Mouse (Mus musculus) midbrain, embryonic 11.5 days (tissue): ENCODE results near the gene Frmpd1. TPM values are rescaled to one million over a fixed set of nuclear protein-coding genes. Genes with fewer than 3 reads are reported as not detected.

Experiments
- ATAC-seq: fragments of 200-750 bp; cut with Nextera tagmentation; 2 replicates; pipeline ENCODE4 v1.8.0; 2017; ENCODE audit warnings: moderate TSS enrichment, moderate library complexity; ENCODE audit not compliant: low FRiP score
- DNase-seq: peaks from one replicate; pipeline ENCODE4 v3.0.0; 2015; ENCODE audit warnings: low spot score; ENCODE audit errors: missing footprints
- H3K27ac ChIP-seq: fragments of 300-500 bp; sonication (generic); 2 replicates; pipeline ENCODE4 v1.5.1; 2014; ENCODE audit warnings: low read depth, low read length
- H3K27me3 ChIP-seq: fragments of 300-500 bp; sonication (generic); 2 replicates; pipeline ENCODE4 v1.6.1; 2014; ENCODE audit warnings: mild to moderate bottlenecking, low read length, moderate library complexity, mixed read lengths; ENCODE audit not compliant: control insufficient read depth, insufficient read depth
- H3K36me3 ChIP-seq: fragments of 300-500 bp; sonication (generic); 2 replicates; pipeline ENCODE4 v1.6.1; 2014; ENCODE audit warnings: mild to moderate bottlenecking, low read length, moderate library complexity, mixed read lengths; ENCODE audit not compliant: control insufficient read depth, insufficient read depth
- H3K4me1 ChIP-seq: fragments of 300-500 bp; sonication (generic); 2 replicates; pipeline ENCODE4 v1.6.1; 2014; ENCODE audit warnings: low read length; ENCODE audit not compliant: control insufficient read depth, insufficient read depth
- H3K4me2 ChIP-seq: fragments of 300-500 bp; sonication (generic); 2 replicates; pipeline ENCODE4 v1.6.1; 2014; ENCODE audit warnings: mild to moderate bottlenecking, moderate library complexity
- H3K4me3 ChIP-seq: fragments of 300-500 bp; sonication (generic); 2 replicates; pipeline ENCODE4 v1.5.1; 2014; ENCODE audit warnings: low read depth, low read length
- H3K9ac ChIP-seq: fragments of 300-500 bp; sonication (generic); 2 replicates; pipeline ENCODE4 v1.6.1; 2014; ENCODE audit warnings: low read length
- H3K9me3 ChIP-seq: fragments of 300-500 bp; sonication (generic); 2 replicates; pipeline ENCODE4 v1.6.1; 2016; ENCODE audit warnings: low read length; ENCODE audit not compliant: control insufficient read depth
- WGBS: fragments of 180-500 bp; shearing (Covaris S2); extraction: QIAGEN DNeasy Blood & Tissue Kit; methylation state at CpG from one replicate; pipeline ENCODE4 v1.1.7; 2014; 5-methylcytosine and 5-hydroxymethylcytosine counted together
- polyA plus RNA-seq: library from polyadenylated mRNA; unstranded; fragments of >200 nt; fragmentation: Nextera tagmentation; extraction: Ambion mirVana; gene quantifications from 2 replicates; pipeline ENCODE4 v1.2.1, GENCODE M21; 2014

Frmpd1 gene
- polyA plus RNA-seq, 1 experiment from 2014 or later, result 1.3 TPM

DNA sequence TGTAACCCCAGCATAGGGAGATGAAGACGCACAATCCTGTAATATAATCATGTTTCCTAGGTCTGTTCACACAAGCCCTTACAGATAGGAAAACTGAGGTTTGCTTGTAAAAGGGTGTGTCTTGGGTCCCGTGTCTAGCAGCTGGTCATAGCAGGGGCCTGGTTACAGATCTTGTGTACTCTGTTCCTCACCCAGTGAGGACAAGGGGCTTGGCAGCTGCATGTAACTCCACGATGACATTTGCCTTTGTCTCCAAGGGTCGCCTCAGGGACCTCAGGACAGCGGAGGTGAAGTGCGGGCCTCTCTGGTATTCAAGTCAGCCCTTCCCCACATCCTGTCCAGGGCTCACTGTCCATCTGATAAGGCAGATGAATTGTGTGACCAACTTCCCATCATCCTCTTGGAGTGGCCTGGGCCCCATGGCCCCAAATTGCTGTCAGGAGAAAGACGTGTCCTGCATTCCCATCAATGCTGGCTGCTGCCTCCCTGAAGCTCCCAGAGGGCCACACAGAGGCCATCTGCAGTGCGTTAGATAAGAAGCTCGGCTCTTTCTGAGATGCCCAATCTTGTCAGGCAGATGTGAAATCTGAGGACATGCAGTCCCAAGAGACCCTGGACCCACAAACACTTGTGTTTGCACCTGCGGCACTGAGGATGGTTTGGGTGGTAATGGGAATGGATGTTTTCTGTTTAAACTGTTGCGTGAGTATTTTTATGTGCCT lies 27.8 kb downstream of the Frmpd1 start:
- WGBS, result 76% methylated on average over 11 of the region's 11 CpGs
- Histone ChIP-seq H3K27me3 (no peaks in the 10 kb centered on the region), H3K9ac (no peak overlapping the region), H3K4me3 (no peak overlapping the region), H3K4me2 (no peak overlapping the region), H3K27ac (no peak overlapping the region), H3K9me3 (no peaks in the 10 kb centered on the region), H3K4me1 (no peaks in the 10 kb centered on the region), H3K36me3 (no peaks in the 10 kb centered on the region)
- ATAC-seq, result peak; percentile 38
- no peak for DNase-seq

GRCm38 (mm10) chr4:45219946-45220345 lies 35.3 kb downstream of the Frmpd1 start:
- H3K9me3 ChIP-seq, result no peaks in the 10 kb centered on the region
- 96% methylated on average over 8 of the region's 8 CpGs for WGBS
- no peaks in the 10 kb centered on the region for H3K27me3 ChIP-seq
- no peaks in the 10 kb centered on the region for H3K4me1 ChIP-seq
- H3K36me3 ChIP-seq, result no peaks in the 10 kb centered on the region
- DNase-seq (no peak), ATAC-seq (no peak)
- H3K4me2 ChIP-seq, result no peak overlapping the region
- no peak overlapping the region for H3K9ac ChIP-seq
- H3K27ac ChIP-seq, result no peak overlapping the region
- no peak overlapping the region for H3K4me3 ChIP-seq

- H3K9ac ChIP-seq, result no peak overlapping the region
- DNase-seq (no peak), ATAC-seq (no peak)
- no peak overlapping the region for H3K4me2 ChIP-seq
- H3K4me1 ChIP-seq, result no peaks in the 10 kb centered on the region
- H3K36me3 ChIP-seq, result no peaks in the 10 kb centered on the region
- WGBS, result 92% methylated on average over 2 of the region's 2 CpGs
- H3K27me3 ChIP-seq, result no peaks in the 10 kb centered on the region
- no peaks in the 10 kb centered on the region for H3K9me3 ChIP-seq
- H3K27ac ChIP-seq, result no peak overlapping the region
- no peak overlapping the region for H3K4me3 ChIP-seq
Observed at GRCm38 (mm10) chr4:45222395-45222794, 37.7 kb downstream of the Frmpd1 start.

DNA sequence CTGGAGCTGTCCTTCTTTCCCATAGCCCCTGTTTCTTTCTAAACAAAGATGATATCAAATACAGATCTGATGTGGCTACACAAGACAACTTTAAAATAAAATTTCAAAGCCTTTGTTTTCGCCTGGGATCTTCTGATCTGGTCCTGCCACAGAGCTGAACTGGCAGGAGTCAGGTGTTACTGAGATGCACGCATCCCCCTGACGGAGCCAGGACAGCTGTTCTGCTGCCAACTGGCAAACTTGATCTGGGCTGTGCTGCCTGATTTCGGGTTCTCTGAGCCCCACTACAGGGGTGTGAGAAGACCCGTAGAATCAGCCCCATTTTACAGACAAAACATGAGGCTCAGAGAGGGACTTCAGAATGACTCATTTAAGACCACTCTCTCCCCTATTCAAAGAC lies 45.6 kb downstream of the Frmpd1 start:
- Histone ChIP-seq H3K9me3 (no peaks in the 10 kb centered on the region), H3K4me2 (no peak overlapping the region), H3K4me3 (no peak overlapping the region), H3K4me1 (no peaks in the 10 kb centered on the region), H3K27me3 (no peaks in the 10 kb centered on the region), H3K27ac (no peak overlapping the region), H3K9ac (no peak overlapping the region), H3K36me3 (no peaks in the 10 kb centered on the region)
- ATAC-seq (no peak), DNase-seq (no peak)
- WGBS, result 87% methylated on average over 5 of the region's 5 CpGs

- Histone ChIP-seq H3K9me3 (no peaks in the 10 kb centered on the region), H3K4me2 (no peak overlapping the region), H3K4me3 (no peak overlapping the region), H3K4me1 (no peaks in the 10 kb centered on the region), H3K27me3 (no peaks in the 10 kb centered on the region), H3K36me3 (no peaks in the 10 kb centered on the region), H3K9ac (no peak overlapping the region), H3K27ac (no peak overlapping the region)
- ATAC-seq, result no peak
- no peak for DNase-seq
- 93% methylated on average over 5 of the region's 5 CpGs for WGBS
Observed at GRCm38 (mm10) chr4:45238260-45238659, 53.6 kb downstream of the Frmpd1 start.

GRCm38 (mm10) chr4:45241330-45241729 lies 56.7 kb downstream of the Frmpd1 start:
- H3K4me2 ChIP-seq, result no peak overlapping the region
- ATAC-seq, result no peak
- no peaks in the 10 kb centered on the region for H3K4me1 ChIP-seq
- no peak overlapping the region for H3K4me3 ChIP-seq
- H3K27ac ChIP-seq, result no peak overlapping the region
- no peaks in the 10 kb centered on the region for H3K27me3 ChIP-seq
- no peak overlapping the region for H3K9ac ChIP-seq
- 87% methylated on average over 5 of the region's 5 CpGs for WGBS
- no peaks in the 10 kb centered on the region for H3K9me3 ChIP-seq
- no peaks in the 10 kb centered on the region for H3K36me3 ChIP-seq
- DNase-seq, result no peak

DNA sequence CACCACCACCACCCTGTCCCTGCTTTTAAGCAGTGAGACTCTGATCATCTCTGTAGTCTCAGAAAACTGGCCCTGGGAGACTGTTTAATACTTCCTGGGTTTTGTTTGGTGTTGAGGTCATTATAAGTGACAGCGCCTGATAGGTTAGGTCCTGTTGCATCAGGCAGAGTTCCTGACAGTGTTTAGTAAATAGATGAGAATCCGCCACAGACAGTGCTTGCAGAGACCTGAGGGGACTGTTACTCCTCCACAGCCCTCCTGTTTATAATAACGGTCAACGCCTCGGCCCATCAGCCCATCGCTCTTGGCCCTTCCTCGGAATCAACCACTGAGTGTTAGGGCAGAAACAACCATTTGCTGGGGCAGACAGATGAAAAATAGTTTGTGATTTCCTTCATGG lies 57.5 kb downstream of the Frmpd1 start:
- Histone ChIP-seq H3K27ac (no peak overlapping the region), H3K9ac (no peak overlapping the region), H3K4me3 (no peak overlapping the region), H3K9me3 (no peaks in the 10 kb centered on the region), H3K4me2 (no peak overlapping the region), H3K36me3 (no peaks in the 10 kb centered on the region), H3K4me1 (no peaks in the 10 kb centered on the region), H3K27me3 (no peaks in the 10 kb centered on the region)
- no peak for ATAC-seq
- 88% methylated on average over 7 of the region's 7 CpGs for WGBS
- no peak for DNase-seq

DNA sequence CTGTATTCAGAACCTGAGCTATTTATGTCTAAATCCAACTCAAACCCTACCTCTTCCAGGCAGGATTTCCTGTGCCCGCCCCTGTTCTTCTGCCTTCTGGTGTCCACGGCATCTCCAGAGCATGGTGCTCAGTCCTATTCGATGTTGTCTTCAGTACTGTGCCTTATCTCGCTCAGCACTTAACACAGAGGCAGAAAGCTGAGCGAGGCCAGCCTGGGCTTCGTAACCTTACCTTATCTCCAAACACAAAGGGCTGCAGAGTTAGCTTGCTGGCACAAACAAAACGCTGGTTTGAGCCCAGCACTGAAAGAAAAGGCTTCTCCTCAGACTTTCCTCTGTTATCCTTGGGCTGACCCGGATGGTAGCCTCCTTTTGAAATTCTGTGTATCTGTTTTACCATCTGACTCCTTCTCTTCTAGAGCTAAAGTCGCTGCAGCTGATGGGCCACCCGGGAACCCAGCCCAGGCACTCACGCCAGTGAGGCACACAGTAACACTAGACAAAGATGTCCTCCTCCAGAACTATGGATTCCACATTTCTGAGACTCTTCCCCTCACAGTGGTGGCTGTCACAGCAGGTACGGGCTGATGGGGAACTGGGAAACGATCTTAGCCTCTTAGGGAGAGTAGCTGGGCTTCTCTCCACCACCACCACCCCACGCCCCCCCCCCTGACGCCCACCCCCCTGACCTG lies 58.7 kb downstream of the Frmpd1 start:
- DNase-seq (peak; percentile 84), ATAC-seq (no peak)
- H3K9me3 ChIP-seq, result no peaks in the 10 kb centered on the region
- H3K36me3 ChIP-seq, result no peaks in the 10 kb centered on the region
- no peaks in the 10 kb centered on the region for H3K4me1 ChIP-seq
- H3K4me2 ChIP-seq, result no peak overlapping the region
- H3K9ac ChIP-seq, result no peak overlapping the region
- H3K27ac ChIP-seq, result no peak overlapping the region
- WGBS, result 61% methylated on average over 15 of the region's 15 CpGs
- no peak overlapping the region for H3K4me3 ChIP-seq
- H3K27me3 ChIP-seq, result no peaks in the 10 kb centered on the region

DNA sequence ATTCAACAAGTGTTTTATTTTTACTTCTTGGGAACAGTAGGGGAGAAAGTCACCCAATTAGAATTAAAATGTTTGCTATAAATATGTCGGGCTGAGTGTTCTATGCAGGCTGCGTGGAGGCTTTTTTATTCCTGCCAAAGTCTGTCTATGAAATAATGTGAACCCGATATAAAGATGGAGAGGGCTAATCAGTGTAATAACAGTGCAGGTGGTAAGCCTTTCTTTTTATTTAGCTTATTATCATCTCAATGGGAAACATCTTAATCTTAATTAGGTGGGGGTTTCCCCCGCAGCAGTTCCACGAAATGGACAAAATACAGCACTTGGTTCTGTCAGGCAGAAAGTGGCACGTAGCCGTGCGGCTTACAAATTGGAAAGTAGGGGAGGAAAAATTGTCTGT lies 66.6 kb downstream of the Frmpd1 start:
- H3K36me3 ChIP-seq, result no peaks in the 10 kb centered on the region
- H3K9me3 ChIP-seq, result no peaks in the 10 kb centered on the region
- H3K4me3 ChIP-seq, result no peak overlapping the region
- no peak overlapping the region for H3K4me2 ChIP-seq
- H3K9ac ChIP-seq, result no peak overlapping the region
- WGBS, result 67% methylated on average over 8 of the region's 8 CpGs
- H3K27ac ChIP-seq, result no peak overlapping the region
- peak; percentile 23 for DNase-seq
- H3K4me1 ChIP-seq, result peaks cover 11% of the 10 kb centered on the region
- no peaks in the 10 kb centered on the region for H3K27me3 ChIP-seq
- no peak for ATAC-seq
